Mouse (Mus musculus) olfactory bulb, adult 2 months (tissue): Measurements from ENCODE around the gene Dip2c. TPM values are rescaled to one million over a fixed set of nuclear protein-coding genes. Genes with fewer than 3 reads are reported as not detected.
A peak's percentile ranks its signal among the peaks of the same experiment; 100 is the strongest.

ENCODE experiments used
- H3K27ac ChIP-seq: fragments of 200-500 bp; 2 replicates; pipeline ENCODE4 v1.5.1; 2012; ENCODE audit warnings: low read depth, low read length; ENCODE audit not compliant: insufficient read depth
- H3K4me1 ChIP-seq: fragments of 200-500 bp; 2 replicates; pipeline ENCODE4 v1.6.1; 2012; ENCODE audit warnings: low read length; ENCODE audit not compliant: control insufficient read depth, insufficient read depth
- H3K4me3 ChIP-seq: fragments of 200-500 bp; 2 replicates; pipeline ENCODE4 v1.5.1; 2012; ENCODE audit warnings: mild to moderate bottlenecking, low read depth, low read length, moderate library complexity; ENCODE audit not compliant: insufficient read depth
- CTCF ChIP-seq: fragments of 200-500 bp; IDR thresholded peaks from 2 replicates; pipeline ENCODE4 v1.5.1; 2012; ENCODE audit warnings: low read depth, mild to moderate bottlenecking, low read length, moderate library complexity; ENCODE audit not compliant: insufficient read depth
- POLR2A ChIP-seq: fragments of 200-500 bp; IDR thresholded peaks from 2 replicates; pipeline ENCODE4 v1.6.1; 2012; ENCODE audit warnings: mild to moderate bottlenecking, low read depth, low read length, moderate library complexity; ENCODE audit not compliant: insufficient read depth
- WGBS: fragments of 180-500 bp; shearing (Covaris S2); methylation state at CpG from one replicate; pipeline ENCODE4 v1.1.7; 2018; 5-methylcytosine and 5-hydroxymethylcytosine counted together
- polyA plus RNA-seq: library from polyadenylated mRNA; stranded (reverse); fragments of >200 nt; gene quantifications from 2 replicates; pipeline ENCODE4 v1.2.4, GENCODE M21; 2012; ENCODE audit warnings: low replicate concordance; ENCODE audit not compliant: missing spikeins, insufficient read depth, insufficient read length

Dip2c gene
- polyA plus RNA-seq, 1 experiment, result 117 TPM

DNA sequence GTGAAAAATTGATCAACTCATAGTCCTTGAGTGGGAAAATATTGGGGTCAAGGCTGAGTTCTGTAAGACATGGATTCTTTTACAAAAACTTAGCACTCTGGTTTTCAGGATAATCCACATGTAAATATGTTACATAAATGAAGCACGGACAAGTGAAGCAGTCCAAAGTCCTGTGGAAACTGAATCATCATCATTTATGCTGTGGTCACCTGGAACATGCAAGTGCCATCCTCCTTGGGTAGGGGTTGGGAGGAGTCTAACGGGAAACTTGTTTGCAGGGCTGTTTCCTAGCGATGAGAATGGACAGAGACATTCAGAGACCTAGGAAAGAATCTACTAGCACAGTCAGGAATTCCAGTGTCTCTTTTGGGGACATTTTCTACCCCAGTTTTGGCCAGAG, 213.4 kb downstream of the Dip2c start:
- no peak for TF ChIP-seq POLR2A
- no peak for TF ChIP-seq CTCF
- Histone ChIP-seq H3K4me3 (no peak overlapping the region), H3K27ac (no peak overlapping the region), H3K4me1 (peaks cover 7% of the 10 kb centered on the region; the same call in 1 of the 2 replicates)
- WGBS, result 93% methylated on average over 3 of the region's 3 CpGs

- 67% methylated on average over 21 of the region's 21 CpGs for WGBS
- peak overlapping the region; percentile 17 for H3K4me3 ChIP-seq
These were observed 218.4 kb downstream of the Dip2c start for GRCm38 (mm10) chr13:9494726-9495125.

DNA sequence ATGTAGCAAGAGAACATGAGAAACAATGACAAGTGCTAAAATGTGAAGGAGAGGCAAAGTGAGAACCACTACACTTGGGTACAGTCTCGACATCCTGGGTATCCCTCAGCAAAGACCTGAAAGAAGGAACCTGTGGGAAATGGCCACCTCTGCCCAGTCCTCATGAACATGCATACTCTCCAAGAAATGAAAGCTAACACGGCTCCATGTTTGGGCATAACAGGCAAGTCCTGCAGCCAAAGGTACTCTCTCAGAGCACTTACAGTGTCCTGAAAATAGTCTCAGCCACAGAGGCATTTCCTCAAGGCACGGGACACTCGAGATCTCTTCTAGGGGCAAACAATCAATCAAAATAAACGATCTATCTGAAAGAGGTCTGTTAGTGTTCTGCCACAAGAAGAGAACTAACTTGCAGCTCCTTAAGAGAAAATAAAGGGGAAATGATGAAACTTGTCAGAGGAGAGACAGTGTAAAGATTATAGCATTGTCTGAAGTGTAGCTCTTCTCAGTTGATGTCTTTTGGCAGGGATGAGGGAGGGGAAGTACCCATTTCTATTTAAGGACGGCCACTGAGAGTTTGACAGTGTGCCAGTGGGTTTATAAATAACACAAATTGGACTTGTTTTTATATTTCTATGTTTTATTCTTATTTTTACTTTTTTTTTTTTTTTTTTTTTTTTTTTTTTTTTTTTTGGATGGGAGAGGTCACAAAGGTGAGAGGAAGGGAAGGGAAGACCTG, 228.0 kb downstream of the Dip2c start:
- Histone ChIP-seq H3K4me3 (no peak overlapping the region), H3K27ac (no peak overlapping the region), H3K4me1 (peaks cover 2% of the 10 kb centered on the region; the same call in 1 of the 2 replicates)
- 56% methylated on average over 6 of the region's 6 CpGs for WGBS
- no peak for TF ChIP-seq CTCF
- TF ChIP-seq POLR2A, result no peak

More at GRCm38 (mm10) chr13:9494726-9495125, 218.4 kb downstream of the Dip2c start:
- Histone ChIP-seq H3K4me1 (peaks cover 12% of the 10 kb centered on the region), H3K27ac (no peak overlapping the region)
- TF ChIP-seq POLR2A (no peak), CTCF (no peak)

GRCm38 (mm10) chr13:9538556-9538955, 262.2 kb downstream of the Dip2c start:
- H3K27ac ChIP-seq, result no peak overlapping the region
- H3K4me1 ChIP-seq, result peaks cover 5% of the 10 kb centered on the region; the same call in 1 of the 2 replicates
- TF ChIP-seq CTCF (no peak), POLR2A (no peak)
- H3K4me3 ChIP-seq, result no peak overlapping the region

- whole genome bisulfite sequencing, result 41% methylated on average over 9 of the region's 9 CpGs
- Histone ChIP-seq H3K4me3 (no peak overlapping the region), H3K27ac (no peak overlapping the region), H3K4me1 (peaks cover 2% of the 10 kb centered on the region; the same call in 1 of the 2 replicates)
- TF ChIP-seq CTCF (no peak), POLR2A (no peak)
These were observed 271.5 kb downstream of the Dip2c start for GRCm38 (mm10) chr13:9547698-9548344.

- no peak overlapping the region for H3K4me3 ChIP-seq
- WGBS, result 79% methylated on average over 1 of the region's 1 CpGs
- no peaks in the 10 kb centered on the region for H3K4me1 ChIP-seq
- no peak overlapping the region for H3K27ac ChIP-seq
- TF ChIP-seq CTCF (no peak), POLR2A (no peak)
These were observed 285.8 kb downstream of the Dip2c start for GRCm38 (mm10) chr13:9562099-9562498.

DNA sequence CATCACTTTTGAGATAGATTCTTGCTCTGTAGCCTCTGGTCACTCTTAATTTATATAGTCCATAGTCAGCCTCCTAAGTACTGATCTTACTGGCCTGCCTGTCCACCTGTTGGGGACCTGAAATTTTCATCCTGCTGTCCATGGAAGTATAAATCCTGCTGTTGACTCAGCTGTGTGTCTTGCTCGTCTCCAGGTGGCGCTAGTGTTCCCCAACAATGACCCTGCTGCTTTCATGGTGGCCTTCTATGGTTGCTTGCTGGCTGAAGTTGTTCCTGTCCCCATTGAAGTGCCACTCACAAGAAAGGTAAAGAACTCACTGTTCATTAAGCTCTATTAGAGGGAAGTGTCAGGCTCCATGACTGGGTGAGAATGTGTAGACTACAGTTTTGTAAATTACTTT, 286.6 kb downstream of the Dip2c start:
- TF ChIP-seq POLR2A, result no peak
- TF ChIP-seq CTCF, result no peak
- WGBS, result 17% methylated on average over 2 of the region's 2 CpGs
- no peak overlapping the region for H3K4me3 ChIP-seq
- no peak overlapping the region for H3K27ac ChIP-seq
- no peaks in the 10 kb centered on the region for H3K4me1 ChIP-seq

- 42% methylated on average over 5 of the region's 5 CpGs for WGBS
- no peak overlapping the region for H3K27ac ChIP-seq
- no peaks in the 10 kb centered on the region for H3K4me1 ChIP-seq
- TF ChIP-seq CTCF (no peak), POLR2A (no peak)
- H3K4me3 ChIP-seq, result no peak overlapping the region
These were observed 292.5 kb downstream of the Dip2c start for GRCm38 (mm10) chr13:9568852-9569251.

- Histone ChIP-seq H3K4me1 (no peaks in the 10 kb centered on the region), H3K4me3 (no peak overlapping the region), H3K27ac (no peak overlapping the region)
- 83% methylated on average over 4 of the region's 4 CpGs for WGBS
- no peak for TF ChIP-seq CTCF
- no peak for TF ChIP-seq POLR2A
These were observed 300.4 kb downstream of the Dip2c start for GRCm38 (mm10) chr13:9576686-9577085.
